Mouse (Mus musculus) liver (tissue): ENCODE results near the gene Gm15093.
"Not testable (repeated sequence)": the region's sequence is repeated elsewhere in the genome, so short reads cannot be mapped to it uniquely, and the experiment has no call there.

Experiments
- DNase-seq: peaks from one replicate; pipeline ENCODE4 v3.0.0-alpha.2; 2020; ENCODE audit warnings: mixed read lengths

Gene Gm15093

DNA sequence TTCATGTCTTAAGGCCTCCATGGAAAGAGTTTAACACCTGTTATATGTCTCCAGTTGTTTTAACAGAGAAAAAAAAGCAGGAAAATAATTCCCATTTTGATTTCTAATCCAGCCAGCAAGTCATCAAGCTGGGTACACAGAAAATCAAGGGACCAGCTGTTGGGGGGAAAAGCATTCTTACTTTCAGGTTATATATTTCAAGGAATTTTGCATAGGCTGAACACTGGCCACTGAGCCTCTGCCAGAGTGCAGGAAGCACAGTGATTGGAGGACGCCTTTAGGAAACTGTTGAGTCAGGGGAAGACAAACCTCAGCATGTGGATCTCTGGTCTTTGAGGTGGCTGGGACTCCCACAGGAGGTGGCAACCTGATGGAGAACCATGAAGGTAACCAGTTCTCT lies at the start of gene Gm15093:
Gene Gm15093 (plus strand): TSS at position 301 of the 400 bp plus-strand sequence.
- DNase-seq = not testable (repeated sequence)
